Mouse (Mus musculus) thymus, adult 2 months (tissue): Measurements from ENCODE around the gene Rab37. TPM values are rescaled to one million over a fixed set of nuclear protein-coding genes. Genes with fewer than 3 reads are reported as not detected.

Experiments used
- DNase-seq: peaks from one replicate; pipeline ENCODE4 v3.0.0; 2021
- H3K27ac ChIP-seq: fragments of 200-500 bp; 2 replicates; pipeline ENCODE4 v1.5.1; 2012; ENCODE audit warnings: low read length, control low read depth; ENCODE audit not compliant: control insufficient read depth, insufficient read depth
- H3K27me3 ChIP-seq: fragments of 200-500 bp; 2 replicates; pipeline ENCODE4 v1.6.1; 2012; ENCODE audit warnings: mild to moderate bottlenecking, low read length, moderate library complexity, mixed read lengths; ENCODE audit not compliant: control insufficient read depth, insufficient read depth
- H3K36me3 ChIP-seq: fragments of 200-500 bp; 2 replicates; pipeline ENCODE4 v1.6.1; 2012; ENCODE audit warnings: mild to moderate bottlenecking, low read length, moderate library complexity; ENCODE audit not compliant: control insufficient read depth, insufficient read depth
- H3K4me1 ChIP-seq: fragments of 200-500 bp; replicated peaks from 2 replicates; pipeline ENCODE4 v1.6.1; 2012; ENCODE audit warnings: low read length; ENCODE audit not compliant: control insufficient read depth, insufficient read depth
- H3K4me3 ChIP-seq: fragments of 200-500 bp; 2 replicates; pipeline ENCODE4 v1.5.1; 2012; ENCODE audit warnings: mild to moderate bottlenecking, low read length, control low read depth, moderate library complexity; ENCODE audit not compliant: control insufficient read depth, insufficient read depth
- CTCF ChIP-seq: fragments of 200-500 bp; IDR thresholded peaks from 2 replicates; pipeline ENCODE4 v1.5.1; 2012; ENCODE audit warnings: mild to moderate bottlenecking, control low read depth, low read length, moderate library complexity, borderline replicate concordance; ENCODE audit not compliant: control insufficient read depth, poor library complexity, insufficient read depth; ENCODE audit errors: extremely low read depth
- POLR2A ChIP-seq: fragments of 200-500 bp; IDR thresholded peaks from 2 replicates; pipeline ENCODE4 v1.6.1; 2012; ENCODE audit warnings: mild to moderate bottlenecking, low read length, control low read depth, moderate library complexity; ENCODE audit not compliant: control insufficient read depth, poor library complexity, insufficient read depth; ENCODE audit errors: extremely low read depth
- WGBS: fragments of 180-500 bp; shearing (Covaris S2); methylation state at CpG from one replicate; pipeline ENCODE4 v1.1.7; 2018; 5-methylcytosine and 5-hydroxymethylcytosine counted together
- polyA plus RNA-seq: library from polyadenylated mRNA; depleted of rRNA; stranded (reverse); fragments of >200 nt; gene quantifications from 2 replicates; pipeline ENCODE4 v1.2.3, GENCODE M21; 2012

Gene Rab37
- polyA plus RNA-seq, 1 experiment, result 18.3 TPM

GRCm38 (mm10) chr11:115083376-115084139, 7.7 kb upstream of the Rab37 start:
- WGBS, result 43% methylated on average over 18 of the region's 18 CpGs
- DNase-seq, result peak; percentile 63
- TF ChIP-seq POLR2A (no peak), CTCF (peak; percentile 52; the same call in 1 of the 2 replicates)
- Histone ChIP-seq H3K36me3 (no peaks in the 10 kb centered on the region), H3K4me3 (no peak overlapping the region), H3K27ac (no peak overlapping the region), H3K4me1 (no peaks in the 10 kb centered on the region), H3K27me3 (no peaks in the 10 kb centered on the region)

- no peaks in the 10 kb centered on the region for H3K36me3 ChIP-seq
- H3K27ac ChIP-seq, result no peak overlapping the region
- 0 out of 2 replicates have a peak, but pooled peaks cover 2% of the 10 kb centered on the region for H3K4me1 ChIP-seq
- WGBS, result 70% methylated on average over 12 of the region's 12 CpGs
- no peak for DNase-seq
- TF ChIP-seq POLR2A, result no peak
- no peak for TF ChIP-seq CTCF
- no peak overlapping the region for H3K4me3 ChIP-seq
- no peaks in the 10 kb centered on the region; the same call in 1 of the 2 replicates for H3K27me3 ChIP-seq
Observed at GRCm38 (mm10) chr11:115084595-115084994, 6.6 kb upstream of the Rab37 start.

- DNase-seq, result no peak
- H3K27me3 ChIP-seq, result no peaks in the 10 kb centered on the region; the same call in 1 of the 2 replicates
- H3K27ac ChIP-seq, result no peak overlapping the region
- TF ChIP-seq POLR2A (no peak), CTCF (no peak)
- H3K4me3 ChIP-seq, result no peak overlapping the region
- H3K4me1 ChIP-seq, result 0 out of 2 replicates have a peak, but pooled peaks cover 2% of the 10 kb centered on the region
- WGBS, result 89% methylated on average over 8 of the region's 8 CpGs
- no peaks in the 10 kb centered on the region for H3K36me3 ChIP-seq
Observed at GRCm38 (mm10) chr11:115085064-115085463, 6.2 kb upstream of the Rab37 start.

GRCm38 (mm10) chr11:115086213-115086612, 5.0 kb upstream of the Rab37 start:
- Histone ChIP-seq H3K4me3 (no peak overlapping the region), H3K27me3 (no peaks in the 10 kb centered on the region; the same call in 1 of the 2 replicates), H3K27ac (no peak overlapping the region), H3K4me1 (0 out of 2 replicates have a peak, but pooled peaks cover 2% of the 10 kb centered on the region), H3K36me3 (no peaks in the 10 kb centered on the region)
- DNase-seq, result no peak
- TF ChIP-seq POLR2A (no peak), CTCF (no peak)
- WGBS, result 43% methylated on average over 7 of the region's 7 CpGs

- Histone ChIP-seq H3K36me3 (no peaks in the 10 kb centered on the region), H3K27ac (no peak overlapping the region), H3K4me1 (0 out of 2 replicates have a peak, but pooled peaks cover 2% of the 10 kb centered on the region), H3K4me3 (no peak overlapping the region), H3K27me3 (no peaks in the 10 kb centered on the region; the same call in 1 of the 2 replicates)
- no peak for TF ChIP-seq POLR2A
- TF ChIP-seq CTCF, result peak; percentile 81; the same call in 1 of the 2 replicates
- 69% methylated on average over 6 of the region's 6 CpGs for WGBS
- no peak for DNase-seq
Observed at GRCm38 (mm10) chr11:115089853-115090252, 1.4 kb upstream of the Rab37 start.

- Histone ChIP-seq H3K27me3 (no peaks in the 10 kb centered on the region; the same call in 1 of the 2 replicates), H3K36me3 (no peaks in the 10 kb centered on the region), H3K4me3 (no peak overlapping the region), H3K4me1 (0 out of 2 replicates have a peak, but pooled peaks cover 2% of the 10 kb centered on the region), H3K27ac (no peak overlapping the region)
- WGBS, result 37% methylated on average over 4 of the region's 4 CpGs
- TF ChIP-seq POLR2A, result no peak
- no peak for TF ChIP-seq CTCF
- DNase-seq, result no peak
Observed at GRCm38 (mm10) chr11:115092140-115092539, 909 bp downstream of the Rab37 start.
